Mouse (Mus musculus) cortical plate, adult 2 months (tissue): ENCODE data around the gene Wdr62.

Experiments
- CTCF ChIP-seq: fragments of 200-500 bp; IDR thresholded peaks from 2 replicates; pipeline ENCODE4 v1.5.1; 2011; ENCODE audit warnings: mild to moderate bottlenecking, control low read depth, low read length; ENCODE audit not compliant: insufficient read depth; ENCODE audit errors: extremely low read depth
- POLR2A ChIP-seq: fragments of 200-500 bp; IDR thresholded peaks from 2 replicates; pipeline ENCODE4 v1.6.1; 2011; ENCODE audit warnings: mild to moderate bottlenecking, low read length, control low read depth; ENCODE audit not compliant: insufficient read depth; ENCODE audit errors: extremely low read depth

GRCm38 (mm10) chr7:30200200-30200599, 80.0 kb downstream of the Wdr62 start:
- no peak for TF ChIP-seq CTCF
- TF ChIP-seq POLR2A: no peak
